Mouse (Mus musculus): Measurements from ENCODE around the gene Myzap.

- TF ChIP-seq CTCF (IDR thresholded peaks at IDR 0.05; ENCODE audit: low read depth) (no peak), EP300 (IDR thresholded peaks at IDR 0.05; ENCODE audit: low read depth) (no peak)
Observed at GRCm38 (mm10) chr9:71478596-71478995, 113.6 kb downstream of the Myzap start.

All from liver, embryonic 14.5 days (tissue).